Mouse (Mus musculus) cerebellum, postnatal 36 days (tissue): ENCODE measurements around the gene Hcn3.
A peak's percentile ranks its signal among the peaks of the same experiment; 100 is the strongest.
"Not testable (repeated sequence)": the region's sequence is repeated elsewhere in the genome, so short reads cannot be mapped to it uniquely, and the experiment has no call there.

Experiments
- DNase-seq, 2 experiments: peaks; one replicate each; pipeline ENCODE4 v3.0.0; 2021 to 2022; ENCODE audit warnings: mixed read lengths in 2 of 2

Gene Hcn3

DNA sequence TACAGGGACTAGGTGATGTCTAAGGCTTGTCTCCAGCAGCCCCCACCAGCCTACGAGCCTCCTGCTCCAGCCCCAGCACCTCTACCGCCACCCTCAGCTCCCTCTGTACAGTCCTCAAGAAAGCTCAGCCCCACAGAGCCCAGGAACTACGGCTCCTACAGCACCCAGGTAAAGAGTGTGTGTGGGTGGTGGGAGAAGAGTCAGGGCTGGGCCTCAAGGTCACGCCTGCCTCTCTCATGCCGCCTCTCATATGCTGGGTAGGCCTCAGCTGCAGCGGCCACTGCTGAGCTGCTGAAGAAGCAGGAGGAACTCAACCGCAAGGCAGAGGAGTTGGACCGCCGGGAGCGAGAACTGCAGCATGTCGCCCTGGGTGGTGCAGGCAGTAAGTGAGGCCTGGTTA, 19.1 kb upstream of the Hcn3 start:
- no peak for DNase-seq

DNA sequence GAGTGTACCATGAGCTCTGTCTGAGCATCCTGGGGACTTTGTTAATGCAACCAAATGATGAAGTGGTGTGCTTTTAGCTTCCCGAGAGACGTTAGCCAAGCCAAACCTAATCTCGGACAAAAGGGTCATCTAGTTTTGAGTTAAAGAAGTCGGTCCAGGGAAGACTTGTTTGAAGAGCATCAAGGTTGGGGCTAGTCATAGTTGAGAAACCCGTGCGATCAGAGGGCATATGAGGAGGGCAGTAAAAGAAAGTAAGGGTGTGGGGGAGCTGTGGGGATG, 18.1 kb upstream of the Hcn3 start:
- DNase-seq = no peak

DNA sequence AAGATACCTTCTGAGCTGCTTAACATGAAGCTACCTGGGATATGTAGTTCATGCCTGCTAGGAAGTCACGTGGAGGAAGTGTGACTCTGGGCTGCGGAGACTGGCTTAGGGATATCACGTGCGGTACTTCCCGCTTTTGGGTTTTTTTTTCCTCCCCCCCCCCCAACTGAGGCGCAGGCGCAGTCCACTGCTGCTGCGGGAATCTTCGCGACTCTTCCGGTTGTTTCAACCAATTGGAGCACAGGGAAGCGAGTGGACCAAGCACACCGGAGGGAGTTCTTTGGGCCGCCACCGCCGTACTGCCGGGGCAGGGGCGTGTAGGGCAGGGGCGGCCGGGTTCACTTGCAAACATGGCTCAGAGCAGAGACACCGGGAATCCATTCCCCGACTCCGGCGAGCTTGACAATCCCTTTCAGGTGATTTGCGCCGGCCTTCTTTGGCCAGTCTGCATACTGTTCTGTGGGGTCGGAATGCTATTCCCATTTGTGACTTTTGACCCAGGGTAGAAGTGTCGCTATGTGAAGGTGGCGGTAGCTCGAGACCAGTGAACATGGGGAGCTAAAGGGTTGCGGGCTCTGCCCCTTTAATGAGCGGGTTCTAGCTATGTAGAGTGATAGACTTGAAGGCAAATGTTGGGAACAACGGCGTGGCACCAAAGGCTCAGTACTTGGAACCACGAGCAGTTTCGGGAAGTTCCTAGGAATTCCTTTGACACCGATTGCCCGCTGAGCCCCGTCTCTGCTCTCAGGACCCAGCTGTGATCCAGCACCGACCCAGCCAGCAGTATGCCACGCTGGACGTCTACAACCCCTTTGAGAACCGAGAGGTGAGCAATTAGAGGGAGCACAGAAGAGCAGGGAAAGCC, 17.5 kb upstream of the Hcn3 start, which contains the start of gene Scamp3:
Gene Scamp3, plus strand, starts transcription at position 232 of the 865 bp plus-strand sequence.
- peak; percentile 83 to 85 for DNase-seq

DNA sequence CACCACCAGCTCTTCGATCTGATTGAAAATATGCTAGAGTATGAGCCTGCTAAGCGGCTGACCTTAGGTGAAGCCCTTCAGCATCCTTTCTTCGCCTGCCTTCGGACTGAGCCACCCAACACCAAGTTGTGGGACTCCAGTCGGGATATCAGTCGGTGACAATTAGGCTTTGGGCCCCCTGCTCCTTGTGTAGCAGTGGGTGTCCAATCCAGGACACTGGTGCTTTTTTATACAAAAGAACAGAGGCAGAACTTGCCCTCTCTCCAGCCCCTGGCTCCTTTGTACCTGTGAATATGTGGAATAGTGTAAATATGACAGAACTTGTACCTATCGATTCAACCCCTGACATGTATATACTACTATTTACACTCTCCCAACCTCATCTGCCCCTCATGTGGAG, 16.4 kb upstream of the Hcn3 start:
- no peak for DNase-seq

DNA sequence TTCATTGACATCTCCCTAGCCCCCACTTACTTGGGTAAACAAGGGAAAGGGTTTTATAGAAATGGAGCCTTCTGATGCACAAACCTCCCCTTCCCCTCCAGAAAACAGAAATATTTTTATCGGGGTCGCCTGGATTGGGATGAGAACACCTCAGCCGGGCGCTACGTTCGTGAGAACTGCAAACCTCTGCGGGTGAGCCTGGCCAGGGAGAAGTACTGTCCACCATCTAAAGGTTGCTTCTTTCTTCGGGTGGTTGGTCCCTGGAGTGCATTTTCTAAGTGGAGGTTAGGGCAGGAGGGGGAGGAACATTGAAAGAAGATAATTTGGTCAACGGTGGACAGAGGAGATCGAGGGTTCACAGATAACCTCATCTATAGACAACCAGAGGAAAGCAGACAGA, 15.5 kb upstream of the Hcn3 start:
- DNase-seq = no peak

DNA sequence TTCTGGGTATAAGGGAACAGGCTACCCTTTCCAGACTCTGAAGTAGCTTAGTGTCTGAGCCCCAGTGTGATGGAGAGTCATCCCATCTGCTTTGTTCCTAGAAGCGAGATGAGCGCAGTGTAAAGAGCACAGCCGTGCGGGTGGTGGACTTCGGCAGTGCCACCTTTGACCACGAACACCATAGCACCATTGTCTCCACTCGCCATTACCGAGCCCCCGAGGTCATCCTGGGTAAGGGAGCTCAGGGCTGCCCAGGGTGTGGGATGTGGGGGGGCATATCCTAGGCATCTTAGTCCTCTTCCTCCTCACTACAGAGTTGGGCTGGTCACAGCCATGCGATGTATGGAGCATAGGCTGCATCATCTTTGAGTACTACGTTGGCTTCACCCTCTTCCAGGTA, 14.8 kb upstream of the Hcn3 start:
- DNase-seq = no peak

DNA sequence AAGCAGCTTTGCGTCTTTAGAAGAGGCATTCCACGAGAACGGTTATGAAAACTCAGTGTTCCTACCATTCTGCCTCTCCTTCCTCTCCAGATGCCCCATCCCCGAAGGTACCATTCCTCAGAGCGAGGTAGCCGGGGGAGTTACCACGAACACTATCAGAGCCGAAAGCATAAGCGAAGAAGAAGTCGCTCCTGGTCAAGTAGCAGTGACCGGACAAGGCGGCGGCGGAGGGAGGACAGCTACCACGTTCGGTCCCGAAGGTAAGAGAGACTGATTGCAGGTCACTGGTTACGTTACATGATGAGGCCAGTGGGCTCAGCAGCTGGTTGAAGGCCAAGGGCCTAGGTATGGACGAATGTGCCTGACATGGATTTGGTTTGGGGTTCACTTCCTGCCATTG, 6.9 kb upstream of the Hcn3 start:
- DNase-seq = no peak

DNA sequence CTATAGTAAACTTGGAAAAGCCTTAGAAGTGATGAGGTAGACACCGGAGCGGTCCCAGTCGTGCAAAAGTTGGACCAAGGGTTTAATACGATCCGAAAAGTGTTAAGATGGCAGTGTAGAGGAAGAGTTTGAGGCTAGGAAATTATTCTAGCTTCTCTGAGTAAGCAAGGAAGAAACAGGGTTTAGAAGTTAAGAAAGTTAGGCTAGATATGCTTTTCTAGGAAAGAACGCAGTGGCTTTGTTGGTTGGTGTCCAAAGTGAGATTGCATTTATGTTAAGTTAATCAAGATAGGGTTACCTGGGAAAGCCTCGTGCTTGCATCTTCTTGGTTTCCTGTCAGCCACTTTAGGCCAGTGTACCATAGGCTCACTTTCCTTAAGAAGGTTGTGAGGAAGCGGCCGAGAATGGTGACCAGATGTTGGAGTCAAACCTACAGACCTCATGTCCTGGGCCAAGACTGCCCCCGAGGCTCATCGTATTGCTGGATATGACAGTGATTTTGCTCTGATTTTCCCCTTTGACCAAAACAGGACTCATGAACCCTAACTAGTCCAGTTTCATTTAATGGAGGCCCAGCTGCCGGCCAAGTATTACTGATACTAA, 5.4 kb upstream of the Hcn3 start:
- DNase-seq = no peak

DNA sequence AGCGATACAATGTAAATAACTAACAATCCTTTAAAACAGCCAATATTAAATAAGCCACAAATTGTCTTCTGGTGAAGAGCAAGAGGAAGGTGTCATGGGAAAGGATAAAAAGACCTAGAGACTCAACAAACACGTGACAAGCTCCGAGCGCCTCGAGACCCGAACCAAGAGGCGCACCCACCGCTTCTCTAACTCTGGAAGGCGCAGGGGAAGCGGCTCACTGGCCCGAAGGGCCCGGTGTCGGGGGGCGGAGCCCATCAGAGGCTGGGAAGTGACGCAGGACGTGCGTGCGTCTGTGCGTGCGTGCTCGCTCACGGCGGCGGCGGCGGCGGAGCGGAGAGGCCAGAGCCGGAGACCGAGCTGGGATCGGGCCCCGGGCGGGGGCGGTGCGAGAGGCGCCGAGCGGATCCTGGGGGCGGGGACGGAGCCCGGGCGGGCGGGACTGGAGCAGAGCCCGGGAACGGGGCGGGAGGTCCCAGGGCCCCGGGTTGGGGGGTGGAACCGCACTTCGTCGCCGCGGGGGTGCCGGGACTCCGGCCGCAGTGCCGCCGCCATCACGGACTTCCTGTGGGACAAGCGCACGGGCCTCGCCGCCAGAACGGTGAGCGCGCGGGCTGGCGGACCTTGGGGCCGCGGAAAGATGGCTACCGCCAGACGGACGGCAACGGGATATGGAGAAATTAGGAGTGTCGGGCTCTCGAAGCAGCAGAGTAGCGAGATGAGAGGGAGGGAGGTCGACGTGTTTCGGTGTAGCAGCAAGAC, 4.7 kb upstream of the Hcn3 start, which contains the start of gene Clk2:
Gene Clk2, plus strand, starts transcription at position 290 of the 762 bp plus-strand sequence.
- peak; percentile 90 to 95 for DNase-seq

DNA sequence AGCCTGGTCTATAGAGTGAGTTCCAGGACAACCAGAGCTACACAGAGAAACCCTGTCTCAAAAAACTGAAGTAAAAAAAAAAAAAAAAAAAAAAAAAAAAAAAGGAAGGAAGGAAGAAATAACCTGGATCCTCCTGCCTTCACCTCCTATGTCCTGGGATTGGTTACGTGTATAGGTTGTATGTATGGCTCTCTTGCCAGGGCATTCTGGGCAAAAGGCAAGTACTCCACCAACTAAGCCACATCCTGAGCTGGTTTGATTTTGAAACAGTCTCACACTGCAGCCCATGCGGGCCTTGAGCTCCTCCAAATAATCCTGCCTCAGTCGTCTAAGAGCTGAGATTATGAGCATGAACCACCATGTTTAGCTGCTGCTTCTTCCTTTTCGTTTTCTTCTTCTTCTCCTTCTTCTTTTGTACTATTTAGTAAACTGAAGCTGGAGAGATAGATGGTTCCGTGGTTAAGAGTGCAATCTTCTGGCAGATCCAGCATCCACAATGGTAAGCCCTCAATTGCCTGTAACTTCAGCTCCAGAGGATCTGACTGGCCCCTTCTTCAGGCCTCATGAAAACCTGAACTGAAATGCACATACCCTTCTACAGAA, 3.7 kb upstream of the Hcn3 start:
- DNase-seq = no peak

DNA sequence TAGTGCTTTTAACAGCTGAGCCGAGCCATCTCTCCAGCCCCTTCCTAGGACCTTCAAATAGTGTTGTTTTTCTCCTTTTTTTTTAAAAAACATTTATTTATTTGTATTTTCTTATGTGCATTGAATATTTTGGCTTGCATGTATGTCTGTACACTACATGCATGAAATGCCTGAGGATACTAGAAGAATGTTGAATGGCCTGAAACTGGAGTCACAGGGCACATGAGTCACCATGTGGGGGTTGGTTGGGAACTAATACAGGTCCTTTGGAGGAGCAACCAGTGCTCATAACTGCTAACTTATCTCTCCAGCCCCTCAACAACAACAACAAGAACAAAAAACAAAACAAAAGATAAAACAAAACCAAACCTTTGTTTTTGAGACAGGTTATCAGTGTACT, 3.1 kb upstream of the Hcn3 start:
- DNase-seq = no peak

DNA sequence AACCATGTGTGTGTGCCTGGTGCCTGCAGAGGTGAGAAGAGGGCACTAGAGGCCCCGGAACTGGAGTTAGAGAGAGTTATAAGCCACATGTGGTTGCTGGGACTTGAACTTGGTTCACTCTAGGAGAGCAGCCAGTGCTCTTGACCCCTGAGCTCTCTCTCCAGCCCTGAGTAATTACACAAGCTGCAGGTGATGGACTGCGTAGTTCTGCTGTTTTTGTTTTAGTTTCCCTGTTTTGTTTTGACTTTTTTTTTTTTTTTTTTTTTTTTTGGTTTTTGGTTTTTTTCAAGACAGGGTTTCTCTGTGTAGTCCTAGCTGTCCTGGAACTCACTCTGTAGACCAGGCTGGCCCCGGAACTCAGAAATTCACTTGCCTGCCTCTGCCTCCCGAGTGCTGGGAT, 1.8 kb upstream of the Hcn3 start:
- no peak for DNase-seq

DNA sequence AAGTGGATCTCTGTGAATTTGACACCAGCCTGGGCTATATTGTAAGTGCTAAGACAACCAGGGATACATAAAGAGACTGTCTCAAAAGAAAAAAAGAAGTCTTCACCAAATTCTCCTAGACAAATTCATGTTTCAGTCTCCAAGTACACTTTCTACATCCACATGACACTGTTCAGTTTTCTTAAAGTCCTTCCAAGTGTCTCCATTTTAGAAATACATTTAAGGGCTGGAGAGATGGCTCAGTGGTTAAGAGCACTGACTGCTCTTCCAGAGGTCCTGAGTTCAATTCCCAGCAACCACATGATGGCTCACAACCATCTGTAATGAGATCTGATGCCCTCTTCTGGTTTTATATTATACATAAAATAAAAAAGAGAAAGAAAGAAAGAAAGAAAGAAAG, 1.2 kb upstream of the Hcn3 start:
- DNase-seq = not testable (repeated sequence)

DNA sequence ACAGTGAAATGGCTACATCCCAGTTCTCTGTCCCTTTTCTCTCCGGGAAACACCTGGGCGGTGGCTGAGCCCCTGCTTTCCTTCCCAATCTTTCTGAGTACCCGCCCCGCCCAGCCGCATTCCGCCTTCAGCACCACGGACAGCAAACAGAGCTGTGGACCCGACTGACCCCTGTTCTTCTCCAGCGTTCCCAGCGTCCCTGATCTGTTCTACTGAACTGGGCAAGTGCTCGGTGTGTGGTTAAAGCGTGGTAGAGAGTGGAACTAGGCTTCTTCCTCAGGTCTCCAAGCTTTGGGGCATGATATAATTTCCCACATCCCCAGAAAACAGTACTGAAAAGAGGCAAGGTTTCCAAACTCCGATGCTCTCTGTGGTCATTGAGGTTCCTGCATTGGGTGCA, 785 bp downstream of the Hcn3 start:
- DNase-seq = no peak

DNA sequence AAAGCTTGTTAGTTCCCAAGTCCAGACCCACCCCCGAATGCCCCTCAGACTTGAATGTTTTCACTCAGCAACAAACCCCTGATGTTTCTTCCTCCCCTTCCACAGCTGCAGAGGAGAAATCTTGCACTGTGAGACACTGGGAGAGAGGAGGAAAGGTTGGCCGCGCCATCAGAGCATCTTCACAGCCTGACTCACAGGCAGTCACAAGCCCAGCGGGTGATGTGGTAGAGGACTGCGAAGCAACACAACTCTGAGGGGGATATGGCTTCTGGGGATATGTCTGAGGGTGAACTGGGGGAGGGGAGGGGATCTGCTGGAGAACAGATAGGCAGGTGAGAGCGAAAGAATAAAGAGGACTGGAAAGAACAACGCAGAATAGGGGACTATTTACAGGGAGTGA, 1.3 kb downstream of the Hcn3 start:
- no peak for DNase-seq

DNA sequence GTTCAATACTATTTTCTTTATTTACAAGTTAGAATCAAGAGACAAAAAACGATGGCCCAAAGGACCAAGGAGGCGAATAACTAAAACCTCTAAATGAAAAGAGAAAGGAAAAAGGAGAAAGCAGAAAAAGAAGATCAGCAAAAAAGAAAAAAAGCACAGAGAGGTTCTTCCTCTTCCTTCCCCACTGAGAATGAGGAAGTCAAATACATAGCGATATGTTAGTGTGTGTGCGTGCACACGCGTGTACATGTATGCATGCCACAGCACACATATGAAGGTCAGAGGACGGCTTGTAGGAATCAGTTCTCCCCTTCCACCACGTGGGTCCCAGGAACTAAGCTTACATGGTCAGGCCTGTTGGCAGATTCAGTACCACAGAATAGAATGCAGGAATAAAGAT, 3.0 kb downstream of the Hcn3 start:
- DNase-seq = no peak

DNA sequence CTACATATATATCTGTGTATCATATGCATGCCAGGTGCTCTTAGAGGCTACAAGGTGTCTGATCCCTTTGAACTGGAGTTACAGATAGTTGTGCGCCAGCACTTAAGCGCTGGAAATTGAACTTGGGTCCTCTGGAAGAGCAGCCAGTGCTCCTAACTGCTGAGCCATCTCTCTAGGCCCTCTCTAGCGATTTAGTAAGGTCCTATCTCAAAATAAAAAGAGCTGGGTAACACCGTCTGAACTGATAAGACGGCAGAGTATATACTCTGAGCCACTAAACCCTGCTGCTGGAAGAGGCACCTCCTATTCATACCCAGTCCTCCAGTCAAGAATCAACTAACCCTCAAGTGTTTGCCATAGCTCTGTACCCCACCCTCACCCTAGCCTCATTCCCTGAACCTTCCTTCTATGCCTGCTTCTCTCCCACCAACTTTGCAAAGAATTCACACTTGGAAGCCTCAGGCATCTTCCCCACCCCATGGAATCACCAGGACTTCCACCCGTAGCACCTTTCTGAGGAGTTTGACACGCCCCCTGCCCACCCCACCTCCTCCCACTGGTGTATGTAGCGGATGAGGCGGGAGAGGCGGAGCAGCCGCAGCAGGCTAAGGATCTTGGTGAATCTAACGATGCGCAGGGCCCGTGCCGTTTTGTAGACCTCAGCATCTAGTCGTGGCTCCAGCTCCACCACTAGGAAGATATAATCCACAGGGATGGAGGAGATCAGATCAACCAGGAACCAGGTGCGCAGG, 7.7 kb downstream of the Hcn3 start:
- DNase-seq = no peak

DNA sequence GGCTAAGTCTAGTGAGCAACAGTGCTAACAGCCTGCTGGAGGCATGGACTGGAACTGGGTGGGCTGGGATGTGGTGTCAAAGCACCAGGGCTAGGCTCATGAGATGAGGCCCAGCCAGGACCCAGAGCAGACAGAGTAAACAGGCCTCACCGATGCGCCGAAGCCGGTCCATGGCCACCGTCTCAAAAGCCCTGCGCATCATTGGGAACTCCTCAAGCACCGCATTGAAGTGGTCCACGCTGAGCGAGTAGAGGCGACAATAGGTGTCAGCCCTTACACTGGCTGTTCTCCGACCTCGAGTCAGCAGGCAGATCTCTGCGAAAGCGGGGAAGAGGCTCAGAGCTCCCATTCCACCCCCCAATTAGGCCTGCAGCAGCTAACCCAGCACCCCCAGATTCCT, 11.4 kb downstream of the Hcn3 start:
- DNase-seq = no peak

DNA sequence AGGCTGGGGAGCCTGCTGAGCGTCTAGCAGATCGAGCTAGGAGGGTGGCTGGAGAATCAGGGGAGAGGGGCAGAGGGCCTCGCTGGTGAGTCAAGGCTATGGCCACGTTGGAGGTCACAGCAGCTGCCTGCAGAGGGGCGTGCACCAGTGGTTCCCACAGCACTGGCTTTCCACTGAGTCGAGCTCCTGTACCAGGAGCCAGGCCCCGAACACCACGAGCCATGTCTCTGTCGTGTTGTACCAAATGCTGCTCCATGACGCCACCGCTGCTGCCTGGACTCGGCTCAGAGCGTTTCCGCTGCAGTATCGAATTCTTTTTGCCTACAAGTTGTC, 12.1 kb downstream of the Hcn3 start:
- no peak for DNase-seq

DNA sequence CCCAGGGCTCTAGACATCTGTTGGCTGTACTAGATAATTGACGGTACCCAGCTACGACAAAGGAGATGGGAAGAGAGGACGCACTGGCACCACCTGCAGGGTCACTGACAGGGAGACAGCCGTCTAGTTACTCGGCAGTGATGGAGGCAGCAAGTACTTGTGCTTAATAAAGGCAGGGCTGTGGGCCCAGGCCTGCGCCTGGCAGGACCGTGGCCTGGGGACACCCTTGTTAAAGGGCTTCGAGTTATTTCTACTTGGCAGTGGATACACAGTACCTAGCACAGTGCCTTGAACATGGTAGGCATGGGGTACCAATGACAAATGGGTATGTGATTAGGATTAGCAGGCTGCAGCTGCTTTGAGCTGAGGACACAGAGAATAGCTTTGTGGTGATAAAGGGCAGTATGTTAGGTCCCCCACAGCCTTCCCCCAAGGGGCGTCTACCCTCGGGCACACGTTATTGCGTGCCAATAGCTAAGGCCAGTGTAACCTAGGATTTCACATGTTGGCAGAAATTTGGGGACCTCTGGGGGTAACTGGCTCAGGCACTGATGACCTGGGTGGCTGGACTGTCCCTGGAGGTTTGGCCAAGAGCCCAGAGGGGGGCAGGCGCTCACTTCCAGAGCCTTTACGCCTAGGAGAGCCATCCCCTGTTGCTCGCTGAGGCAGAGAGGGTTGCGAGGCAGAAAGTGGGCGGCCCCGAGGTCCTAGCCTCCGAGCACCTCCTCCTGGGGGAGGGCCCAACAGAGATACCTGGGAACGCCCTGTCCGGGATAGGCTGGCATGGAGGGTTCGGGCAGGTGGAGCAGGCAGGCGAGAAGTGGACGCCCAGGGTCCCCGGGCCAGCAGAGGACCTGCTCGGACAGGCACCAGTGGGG, 12.7 kb downstream of the Hcn3 start:
- no peak for DNase-seq

DNA sequence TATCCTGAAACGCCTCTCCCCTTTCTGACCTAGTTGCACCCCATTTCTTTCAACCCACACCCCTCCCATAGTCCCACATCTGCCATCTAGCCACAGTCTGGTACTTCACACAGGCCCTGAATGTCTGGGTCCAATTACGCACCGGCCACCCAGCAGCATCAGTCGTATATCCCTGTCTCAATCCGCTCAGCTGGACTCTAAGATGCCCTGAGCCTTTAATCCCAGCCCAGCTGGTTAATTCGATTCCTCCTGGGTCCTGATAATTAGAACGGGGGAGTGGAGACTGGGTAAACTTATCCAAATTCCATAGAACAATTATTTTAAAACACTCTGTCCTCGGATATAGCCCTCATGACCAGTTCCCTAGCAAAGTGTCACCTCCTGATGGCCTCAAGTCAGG, 14.4 kb downstream of the Hcn3 start:
- no peak for DNase-seq

DNA sequence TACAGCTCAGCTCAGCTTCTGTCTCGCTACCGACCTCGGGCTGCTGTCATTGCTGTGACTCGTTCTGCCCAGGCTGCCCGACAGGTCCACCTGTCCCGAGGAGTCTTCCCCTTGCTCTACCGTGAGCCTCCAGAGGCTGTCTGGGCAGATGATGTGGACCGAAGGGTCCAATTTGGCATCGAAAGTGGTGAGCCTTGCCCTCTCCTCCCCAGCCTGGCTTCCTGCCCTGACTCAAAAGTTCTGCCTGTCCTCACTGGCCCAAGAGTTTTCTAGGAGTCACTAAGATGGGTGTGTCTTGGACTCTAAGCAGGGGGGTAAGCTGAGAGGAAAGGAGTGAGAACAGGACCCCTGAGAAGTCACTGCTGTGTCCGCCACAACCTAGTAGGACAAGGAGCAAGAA, 15.2 kb downstream of the Hcn3 start:
- no peak for DNase-seq
